Mouse (Mus musculus) urinary bladder, postnatal 36 days (tissue): ENCODE measurements around the gene Stk11.

Experiments used
- DNase-seq, 2 experiments: peaks; one replicate each; pipeline ENCODE4 v3.0.0; 2022; ENCODE audit warnings: low spot score in 2 of 2, mixed read lengths in 1 of 2

The Stk11 gene

GRCm38 (mm10) chr10:80170052-80170451 lies 54.4 kb downstream of the Stk11 start:
- DNase-seq: no peak

DNA sequence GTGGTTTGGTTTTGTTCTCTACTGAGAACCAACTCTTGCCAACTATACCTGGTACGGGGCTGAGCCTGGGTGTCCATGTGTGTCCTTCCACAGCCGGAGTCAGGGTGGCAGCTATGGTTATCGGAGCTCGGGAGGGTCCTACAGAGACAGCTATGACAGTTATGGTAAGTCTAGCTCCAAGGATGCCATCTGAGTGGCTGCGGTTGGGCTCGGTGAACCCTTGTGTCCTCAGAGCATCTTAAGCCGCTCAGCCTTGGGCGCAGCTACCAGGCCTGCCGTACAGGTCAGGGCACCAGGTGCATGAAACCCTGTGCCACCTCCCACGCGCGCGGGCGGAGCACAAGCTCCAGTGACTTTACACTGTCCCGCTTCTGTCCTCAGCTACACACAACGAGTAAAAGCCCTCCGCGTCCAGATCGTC lies 55.0 kb downstream of the Stk11 start:
- no peak for DNase-seq

DNA sequence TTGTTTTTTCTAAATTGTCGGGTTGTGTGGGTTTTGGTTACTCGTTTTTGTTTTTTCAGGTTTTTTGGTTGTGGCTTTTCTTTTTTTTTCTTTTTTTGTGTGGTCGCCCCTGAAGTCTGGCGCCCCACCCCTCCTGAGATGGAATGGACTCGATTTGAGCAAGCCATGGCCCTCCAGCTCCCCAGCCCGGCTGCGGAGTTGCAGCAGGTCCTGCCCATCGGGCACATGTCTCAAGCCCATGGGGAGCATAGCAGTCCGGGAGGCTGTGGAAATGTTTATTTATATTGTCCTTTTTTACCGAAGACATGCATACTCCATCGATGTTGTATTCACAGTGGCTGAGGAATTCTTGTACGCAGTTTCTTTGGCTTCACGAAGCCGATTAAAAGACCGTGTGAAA lies 55.6 kb downstream of the Stk11 start:
- DNase-seq: no peak

DNA sequence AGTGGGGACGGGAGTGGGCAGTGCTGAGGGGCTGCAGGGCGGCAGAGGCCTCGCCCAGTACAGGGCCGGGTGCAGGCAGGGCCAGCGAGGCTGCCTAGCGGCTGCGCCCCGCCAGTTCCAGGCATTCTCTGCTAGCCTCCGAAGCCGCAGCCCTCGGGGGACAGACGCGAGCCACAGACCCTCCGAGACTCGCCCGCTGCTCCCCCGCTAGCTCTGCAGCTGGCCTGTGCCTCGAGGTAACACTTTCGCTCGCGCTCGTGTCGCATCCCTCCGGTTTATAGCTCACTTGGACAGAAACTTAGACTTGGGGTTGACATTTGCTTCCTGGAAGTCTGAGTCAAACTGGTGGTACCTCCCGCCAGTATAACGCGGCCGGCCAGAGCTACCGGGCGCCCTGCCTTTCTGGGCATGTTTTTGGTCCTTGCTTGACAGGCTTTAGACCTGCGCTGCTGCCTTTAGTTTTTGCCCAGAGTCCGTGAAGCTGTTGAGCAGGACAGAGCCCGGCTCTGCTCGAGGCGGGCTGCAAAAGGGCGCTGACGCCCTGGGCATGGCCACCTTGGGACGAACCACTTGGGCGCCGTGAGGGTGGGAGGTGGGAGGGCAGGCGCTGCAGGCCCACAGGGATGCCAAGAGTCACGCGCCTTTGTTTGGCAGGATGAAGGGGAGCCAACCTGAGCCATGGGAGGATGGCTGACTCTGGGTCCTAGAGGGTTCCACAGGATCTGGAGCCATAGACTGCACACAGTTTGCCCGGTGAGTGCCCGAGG lies 56.3 kb downstream of the Stk11 start:
- DNase-seq: no peak

- peak; percentile 88 to 90 for DNase-seq
Measured at GRCm38 (mm10) chr10:80172527-80173292, 57.1 kb downstream of the Stk11 start, which contains the start of gene 1600002K03Rik. 1600002K03Rik (plus strand) TSS chr10:80172944.

GRCm38 (mm10) chr10:80173358-80173757 lies 57.8 kb downstream of the Stk11 start:
- DNase-seq: no peak

- DNase-seq: no peak
Measured at GRCm38 (mm10) chr10:80173955-80174640, 58.5 kb downstream of the Stk11 start.

DNA sequence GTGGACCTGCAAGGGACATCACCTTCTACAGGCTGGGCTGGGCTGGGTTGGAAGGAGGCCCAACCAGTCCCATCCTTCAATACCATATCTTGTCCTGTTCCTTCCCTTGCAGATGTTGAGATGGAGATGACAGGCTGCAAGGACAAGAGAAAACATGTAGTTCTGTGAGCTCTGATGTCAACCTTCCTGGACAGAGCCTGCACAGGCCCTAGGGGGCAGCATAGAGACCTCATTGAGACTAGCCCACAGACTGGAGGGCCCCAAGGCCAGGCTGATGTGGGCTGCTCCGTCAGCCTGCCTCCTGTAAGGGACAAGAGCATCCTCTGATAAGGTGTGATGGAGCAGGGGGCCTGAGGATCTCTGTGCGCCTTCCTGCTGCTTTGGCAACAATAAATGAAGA lies 59.1 kb downstream of the Stk11 start:
- no peak for DNase-seq

GRCm38 (mm10) chr10:80175536-80176269 lies 60.1 kb downstream of the Stk11 start:
- DNase-seq: no peak

DNA sequence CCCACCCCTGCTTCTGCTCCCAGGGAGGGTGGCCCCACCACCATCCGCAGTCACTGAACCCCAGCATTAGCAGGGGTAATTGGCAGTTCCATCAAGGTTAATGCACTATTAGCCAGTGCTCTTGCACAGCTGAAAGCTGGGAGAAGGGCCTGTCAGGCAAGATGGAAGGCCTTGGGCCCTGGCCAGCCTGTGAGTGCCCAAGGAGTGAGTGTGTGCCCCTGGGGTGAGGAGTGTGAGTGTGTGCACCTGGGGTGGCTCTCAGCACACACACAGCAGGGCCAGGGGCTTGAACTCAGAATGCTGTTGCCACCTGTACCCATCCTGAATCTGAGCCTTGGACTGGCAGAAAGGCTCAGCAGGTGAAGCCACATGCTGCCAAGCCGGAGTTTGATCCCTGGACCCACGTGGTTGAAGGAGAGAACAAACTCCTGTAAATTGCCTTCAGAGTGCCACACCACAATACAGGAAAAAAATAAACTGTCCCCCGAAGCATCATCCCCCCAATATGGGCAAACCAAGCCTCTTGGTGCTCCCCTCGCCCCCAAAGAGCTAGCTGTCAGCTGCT lies 60.7 kb downstream of the Stk11 start:
- no peak for DNase-seq

DNA sequence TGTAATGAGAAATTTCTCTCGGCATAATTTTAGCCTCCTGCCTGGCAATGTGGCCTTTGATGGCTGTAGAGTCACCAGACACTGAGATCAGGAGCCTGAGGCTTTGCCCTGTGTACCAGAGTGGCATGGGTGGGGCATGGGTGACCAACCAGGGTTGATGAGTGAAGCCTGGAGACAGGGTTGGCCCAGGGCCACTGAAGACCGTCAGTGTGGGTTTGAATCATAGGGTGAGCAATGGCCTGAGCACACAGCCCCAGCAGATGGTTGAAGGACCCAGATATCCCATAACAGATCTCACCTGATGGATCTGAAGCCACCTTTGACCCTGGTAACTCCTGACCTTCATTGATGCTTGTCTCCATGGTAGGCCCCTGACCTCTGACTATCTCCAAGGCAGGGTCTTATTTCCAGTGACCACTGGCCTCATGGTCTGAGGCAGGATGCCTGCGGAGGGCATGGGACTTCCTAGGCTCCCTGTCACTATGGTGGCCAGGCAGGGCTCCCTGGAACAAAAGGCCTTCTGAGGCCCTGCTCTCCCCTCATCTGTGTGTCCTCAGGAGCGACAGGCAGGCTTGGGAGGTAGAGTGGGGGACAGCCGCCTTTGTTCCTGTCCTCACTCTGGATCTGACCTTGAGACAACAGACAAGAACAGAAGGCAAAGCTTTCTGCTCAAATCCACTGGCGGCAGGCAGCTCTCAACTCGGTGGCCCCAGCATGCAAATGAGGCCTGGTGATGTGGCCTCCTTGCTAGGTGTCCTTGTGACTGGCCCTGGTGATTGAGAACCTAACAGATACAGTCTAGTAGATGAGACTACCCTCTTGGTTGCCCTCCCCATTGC lies 62.1 kb downstream of the Stk11 start:
- DNase-seq: no peak

DNA sequence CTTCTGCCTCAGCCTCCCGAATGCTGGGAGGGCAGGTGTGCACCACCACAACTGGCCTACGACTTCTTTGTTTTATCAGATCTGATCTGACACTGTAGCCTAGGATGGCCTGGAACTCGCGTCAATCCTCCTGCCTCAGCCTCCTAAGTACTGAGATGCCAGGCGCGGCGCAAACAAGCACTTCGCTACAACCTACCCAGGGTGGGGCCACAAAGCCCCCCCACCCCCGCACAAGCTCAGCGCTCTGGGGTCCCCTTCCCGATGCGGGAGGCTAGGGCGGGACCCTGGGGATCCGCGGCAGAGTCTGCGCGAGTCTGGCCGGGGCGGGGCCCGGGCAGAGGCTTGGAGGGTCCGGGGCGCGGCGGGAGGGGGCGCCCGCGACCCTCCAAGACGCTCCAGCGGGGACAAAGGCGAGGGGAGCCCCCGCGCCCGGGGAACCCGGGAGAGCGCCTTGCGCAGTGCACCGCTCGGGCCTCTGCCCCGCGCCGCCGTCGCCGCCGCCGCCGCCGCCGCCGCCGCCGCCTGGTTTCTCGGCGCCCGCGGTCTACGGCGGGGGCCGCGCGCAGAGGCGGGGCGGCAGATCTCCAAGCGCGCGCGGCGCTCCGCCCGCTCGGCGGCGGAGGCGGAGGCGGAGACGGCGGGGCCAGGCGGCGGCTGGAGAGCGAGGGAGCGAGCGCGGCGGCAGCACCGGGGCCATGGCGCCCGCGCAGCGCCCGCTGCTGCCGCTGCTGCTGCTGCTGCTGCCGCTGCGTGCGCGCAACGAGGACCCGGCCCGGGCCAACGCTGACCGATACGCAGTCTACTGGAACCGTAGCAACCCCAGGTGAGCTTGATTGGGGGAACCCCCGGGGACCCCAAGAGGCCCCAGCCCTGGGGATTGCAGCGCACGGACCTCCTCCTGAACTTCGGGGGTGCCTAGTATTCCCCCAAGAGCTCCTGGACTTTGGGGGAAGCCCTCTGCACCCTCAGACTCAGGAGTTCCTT lies 63.8 kb downstream of the Stk11 start, which contains the start of gene Efna2:
Efna2 (plus strand) TSS at position 415 of the 984 bp plus-strand sequence.
- DNase-seq: no peak
